Mouse (Mus musculus) CH12.LX (cell line): Measurements from ENCODE around the gene Dph2. TPM values are rescaled to one million over a fixed set of nuclear protein-coding genes. Genes with fewer than 3 reads are reported as not detected.
A peak's percentile ranks its signal among the peaks of the same experiment; 100 is the strongest.

ENCODE experiments used
- DNase-seq: peaks from one replicate; pipeline ENCODE4 v3.0.0-alpha.2; 2013; ENCODE audit errors: extremely low read depth
- H3K27ac ChIP-seq: 2 replicates; pipeline ENCODE4 v1.5.1; 2012; ENCODE audit warnings: low read depth, mild to moderate bottlenecking, control low read depth, moderate library complexity; ENCODE audit not compliant: insufficient read depth
- H3K27me3 ChIP-seq: replicated peaks from 2 replicates; pipeline ENCODE3; 2012; ENCODE audit warnings: inconsistent platforms
- H3K36me3 ChIP-seq, 2 experiments: replicated peaks in 1 of 2; 2 replicates each; pipeline versions ENCODE3 to v1.6.1; 2012; ENCODE audit warnings: inconsistent platforms in 1 of 2, low read length in 1 of 2, mild to moderate bottlenecking in 1 of 2, mixed read lengths in 1 of 2, moderate library complexity in 1 of 2; ENCODE audit not compliant: control insufficient read depth in 1 of 2, insufficient read depth in 1 of 2
- H3K4me1 ChIP-seq, 2 experiments: 2 replicates each; pipeline ENCODE4 v1.6.1; 2012; ENCODE audit warnings: inconsistent platforms in 1 of 2, moderate library complexity in 1 of 2; ENCODE audit not compliant: insufficient read depth in 2 of 2, control insufficient read depth in 1 of 2
- H3K4me2 ChIP-seq: 2 replicates; pipeline ENCODE4 v1.6.1; 2012; ENCODE audit warnings: low read depth, mild to moderate bottlenecking, control low read depth; ENCODE audit not compliant: poor library complexity, insufficient read depth, severe bottlenecking
- H3K4me3 ChIP-seq, 3 experiments: fragments of 150-350 bp in 1 of 3; sonication (generic) in 1 of 3; replicated peaks in 1 of 3; 2 replicates each; pipeline versions ENCODE3 to v1.5.1; 2011 to 2012; ENCODE audit warnings: low read depth in 2 of 3, low read length in 2 of 3, mild to moderate bottlenecking in 2 of 3, moderate library complexity in 2 of 3, control low read depth in 1 of 3, improper control_type of control experiment in 1 of 3, inconsistent platforms in 1 of 3, mixed read lengths in 1 of 3; ENCODE audit not compliant: poor library complexity in 1 of 3
- H3K79me2 ChIP-seq: replicated peaks from 2 replicates; pipeline ENCODE4 v1.6.1; 2012; ENCODE audit warnings: mild to moderate bottlenecking, moderate library complexity; ENCODE audit not compliant: control insufficient read depth, poor library complexity, insufficient read depth, severe bottlenecking; ENCODE audit errors: extremely low read depth
- H3K9ac ChIP-seq: 2 replicates; pipeline ENCODE4 v1.6.1; 2012; ENCODE audit warnings: low read depth, mild to moderate bottlenecking, control low read depth, moderate library complexity; ENCODE audit not compliant: insufficient read depth
- H3K9me3 ChIP-seq: replicated peaks from 2 replicates; pipeline ENCODE3; 2012; ENCODE audit warnings: low read length, inconsistent platforms, mixed read lengths
- BHLHE40 ChIP-seq: IDR thresholded peaks from 2 replicates; pipeline ENCODE4 v1.6.1; 2011; ENCODE audit warnings: mild to moderate bottlenecking, low read depth, low read length, improper control_type of control experiment
- CHD1 ChIP-seq: IDR thresholded peaks from 2 replicates; pipeline ENCODE4 v1.6.1; 2012; ENCODE audit warnings: low read depth, low read length, improper control_type of control experiment, inconsistent platforms
- CHD2 ChIP-seq: IDR thresholded peaks from 2 replicates; pipeline ENCODE4 v1.6.1; 2011; ENCODE audit warnings: low read length, improper control_type of control experiment
- CTCF ChIP-seq, 2 experiments: IDR thresholded peaks in 1 of 2; conservative IDR thresholded peaks in 1 of 2; 2 replicates each; pipeline ENCODE4 v1.5.1; 2011 to 2012; ENCODE audit warnings: low read depth in 2 of 2, low read length in 2 of 2, improper control_type of control experiment in 1 of 2, inconsistent platforms in 1 of 2, mild to moderate bottlenecking in 1 of 2, moderate library complexity in 1 of 2
- EP300 ChIP-seq: IDR thresholded peaks from 2 replicates; pipeline ENCODE4 v1.6.1; 2011; ENCODE audit warnings: low read length, improper control_type of control experiment
- GABPA ChIP-seq: IDR thresholded peaks from 2 replicates; pipeline ENCODE4 v1.6.1; 2012; ENCODE audit warnings: low read depth, low read length, improper control_type of control experiment, inconsistent platforms; ENCODE audit not compliant: insufficient replicate concordance
- IRF4 ChIP-seq: IDR thresholded peaks from 2 replicates; pipeline ENCODE4 v1.6.1; 2014; ENCODE audit warnings: low read depth, mild to moderate bottlenecking, inconsistent platforms, low read length, improper control_type of control experiment
- JUN ChIP-seq: IDR thresholded peaks from 2 replicates; pipeline ENCODE4 v1.6.1; 2011; ENCODE audit warnings: low read depth, mild to moderate bottlenecking, low read length, improper control_type of control experiment, moderate library complexity; ENCODE audit not compliant: insufficient read depth
- JUND ChIP-seq: conservative IDR thresholded peaks from 2 replicates; pipeline ENCODE4 v1.6.1; 2011; ENCODE audit warnings: low read depth, low read length, improper control_type of control experiment
- KAT2A ChIP-seq: IDR thresholded peaks from 2 replicates; pipeline ENCODE4 v1.6.1; 2012; ENCODE audit warnings: low read length, improper control_type of control experiment, inconsistent platforms; ENCODE audit not compliant: insufficient replicate concordance
- MAFK ChIP-seq: IDR thresholded peaks from 2 replicates; pipeline ENCODE4 v1.6.1; 2011; ENCODE audit warnings: low read length, improper control_type of control experiment; ENCODE audit not compliant: insufficient replicate concordance
- MAZ ChIP-seq: IDR thresholded peaks from 2 replicates; pipeline ENCODE4 v1.6.1; 2012; ENCODE audit warnings: low read depth, mild to moderate bottlenecking, inconsistent platforms, low read length, improper control_type of control experiment, moderate library complexity
- MEF2A ChIP-seq: IDR thresholded peaks from 2 replicates; pipeline ENCODE4 v1.6.1; 2014; ENCODE audit warnings: low read depth, mild to moderate bottlenecking, inconsistent platforms, low read length, improper control_type of control experiment, borderline replicate concordance
- MYC ChIP-seq: IDR thresholded peaks from 2 replicates; pipeline ENCODE4 v1.6.1; 2011; ENCODE audit warnings: low read depth, mild to moderate bottlenecking, improper control_type of control experiment, low read length
- NELFE ChIP-seq: IDR thresholded peaks from 2 replicates; pipeline ENCODE4 v1.6.1; 2011; ENCODE audit warnings: low read depth, low read length, improper control_type of control experiment
- PAX5 ChIP-seq: IDR thresholded peaks from 2 replicates; pipeline ENCODE4 v1.6.1; 2012; ENCODE audit warnings: low read length, inconsistent platforms, mixed read lengths
- POLR2AphosphoS2 ChIP-seq: IDR thresholded peaks from 2 replicates; pipeline ENCODE4 v1.6.1; 2011; ENCODE audit warnings: low read depth, low read length, improper control_type of control experiment
- RAD21 ChIP-seq: IDR thresholded peaks from 2 replicates; pipeline ENCODE4 v1.6.1; 2011; ENCODE audit warnings: low read depth, mild to moderate bottlenecking, low read length, improper control_type of control experiment, moderate library complexity
- SIN3A ChIP-seq: IDR thresholded peaks from 2 replicates; pipeline ENCODE4 v1.6.1; 2012; ENCODE audit warnings: low read length, improper control_type of control experiment, inconsistent platforms
- SMC3 ChIP-seq: IDR thresholded peaks from 2 replicates; pipeline ENCODE4 v1.6.1; 2011; ENCODE audit warnings: low read depth, low read length, improper control_type of control experiment
- TBP ChIP-seq: conservative IDR thresholded peaks from 2 replicates; pipeline ENCODE4 v1.6.1; 2011; ENCODE audit warnings: low read depth, low read length, improper control_type of control experiment
- TCF12 ChIP-seq: IDR thresholded peaks from 2 replicates; pipeline ENCODE4 v1.6.1; 2014; ENCODE audit warnings: low read depth, mild to moderate bottlenecking, inconsistent platforms, low read length, improper control_type of control experiment
- UBTF ChIP-seq: IDR thresholded peaks from 2 replicates; pipeline ENCODE4 v1.6.1; 2012; ENCODE audit warnings: low read depth, mild to moderate bottlenecking, inconsistent platforms, low read length, improper control_type of control experiment, moderate library complexity
- USF1 ChIP-seq: IDR thresholded peaks from 2 replicates; pipeline ENCODE4 v1.6.1; 2014; ENCODE audit warnings: low read depth, mild to moderate bottlenecking, inconsistent platforms, low read length, improper control_type of control experiment
- ZKSCAN1 ChIP-seq: IDR thresholded peaks from 2 replicates; pipeline ENCODE4 v1.6.1; 2012; ENCODE audit warnings: low read depth, inconsistent platforms, low read length, improper control_type of control experiment, borderline replicate concordance
- ZNF384 ChIP-seq: IDR thresholded peaks from 2 replicates; pipeline ENCODE4 v1.6.1; 2012; ENCODE audit warnings: low read depth, low read length, improper control_type of control experiment, inconsistent platforms
- dilution Hi-C: fragments of 300-500 bp; cut with MboI; formaldehyde crosslinking; loops from 2 replicates; pipeline ENCODE4 v1.14.3; 2020; ENCODE audit warnings: low sequenced_read_pairs; ENCODE audit not compliant: extremely low pct_unique_long_range_greater_than_20kb, extremely low pct_ligation_motif_present
- in situ Hi-C: fragments of 300-500 bp; cut with MboI; formaldehyde crosslinking; loops from 3 replicates; pipeline ENCODE4 v1.14.3; 2019; ENCODE audit warnings: low sequenced_read_pairs, low pct_ligation_motif_present, low pct_unique_long_range_greater_than_20kb, mixed read lengths
- polyA plus RNA-seq: library from polyadenylated mRNA; unstranded; fragments of >175 nt; gene quantifications from 2 replicates; pipeline ENCODE4 v1.2.1, GENCODE M21; 2012; ENCODE audit warnings: low read depth; ENCODE audit not compliant: insufficient read length
- total RNA-seq, 2 experiments: library from RNA; depleted of rRNA; stranded (reverse); fragments of 300-350 nt in 1 of 2; fragments of >200 nt in 1 of 2; gene quantifications; 2 replicates each; pipeline ENCODE4 v1.2.3; 2012 to 2014

The Dph2 gene
- total and polyA plus RNA-seq, 3 experiments, result 19.8 to 21.5 (median 20.8) TPM

DNA sequence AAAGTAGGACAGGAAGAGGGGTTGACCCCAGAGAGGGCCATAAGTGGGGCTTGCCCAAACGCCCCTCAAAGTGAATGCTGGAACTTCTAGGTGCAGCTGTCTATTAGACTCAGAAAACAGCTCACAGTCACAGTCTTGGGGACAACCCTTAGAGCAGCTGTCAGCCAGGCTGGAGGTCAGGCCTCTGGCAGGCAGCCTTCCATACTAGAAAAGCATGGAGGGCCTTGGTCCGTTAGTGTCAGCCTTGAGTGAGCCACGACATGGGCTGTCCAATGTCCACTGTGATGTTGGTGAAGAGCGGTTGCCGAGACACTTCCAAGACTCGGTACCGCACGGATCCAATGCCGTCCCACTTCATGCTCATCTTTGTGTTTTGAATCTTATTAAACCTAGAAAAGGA is 18.2 kb downstream of the Dph2 start:
- in situ Hi-C loops, result no loop called here
- Histone ChIP-seq H3K9me3 (no peaks in the 10 kb centered on the region), H3K4me3 (no peak overlapping the region), H3K36me3 (peaks cover 7 to 88% of the 10 kb centered on the region in 2 experiments), H3K27me3 (no peaks in the 10 kb centered on the region), H3K4me1 (0 out of 4 replicates have a peak, but pooled peaks cover 0 to 4% of the 10 kb centered on the region in 2 experiments), H3K4me2 (no peak overlapping the region), H3K79me2 (no peaks in the 10 kb centered on the region), H3K9ac (no peak overlapping the region), H3K27ac (no peak overlapping the region)
- no peak for DNase-seq
- dilution Hi-C loops, result no loop called here
- no peak for TF ChIP-seq EP300
- TF ChIP-seq MYC, result no peak
- TF ChIP-seq UBTF, result no peak
- no peak for TF ChIP-seq MAFK
- no peak for TF ChIP-seq GABPA
- TF ChIP-seq IRF4, result no peak
- no peak for TF ChIP-seq MEF2A
- no peak for TF ChIP-seq SMC3
- TF ChIP-seq NELFE, result no peak
- TF ChIP-seq JUND, result no peak
- no peak for TF ChIP-seq SIN3A
- TF ChIP-seq PAX5, result no peak
- TF ChIP-seq CHD2, result no peak
- TF ChIP-seq CHD1, result no peak
- no peak for TF ChIP-seq BHLHE40
- TF ChIP-seq TBP, result no peak
- TF ChIP-seq POLR2AphosphoS2, result no peak
- TF ChIP-seq USF1, result no peak
- no peak for TF ChIP-seq CTCF (conservative IDR thresholded peaks at IDR 0.05 in 1 of 2, IDR thresholded peaks at IDR 0.05 in 1 of 2; ENCODE audit: low read depth in 2 of 2, low read length in 2 of 2)
- no peak for TF ChIP-seq TCF12

DNA sequence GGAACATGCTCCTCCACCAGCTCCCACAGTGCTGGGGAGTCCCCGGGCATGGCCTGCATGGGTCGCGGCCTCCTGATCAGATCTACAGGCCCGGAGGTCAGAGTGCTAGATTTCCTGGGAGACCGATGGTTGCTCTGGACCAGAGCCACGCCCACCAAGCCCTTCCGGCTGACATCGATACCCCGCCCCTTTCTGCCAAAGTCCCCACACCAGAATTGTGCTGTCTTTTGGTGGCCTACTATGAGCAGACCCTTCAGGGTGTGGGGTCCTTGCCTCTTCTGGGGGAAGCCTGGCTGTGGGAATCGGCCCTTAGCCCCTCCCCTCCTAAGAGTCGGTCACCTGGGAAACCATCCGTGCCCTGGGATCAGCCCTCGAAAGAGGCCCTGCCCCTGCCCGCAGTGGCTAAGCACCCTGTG is 19.4 kb downstream of the Dph2 start, which contains the start of gene Ccdc24:
TSS of gene Ccdc24 (minus strand) at position 87 of the 416 bp plus-strand sequence.
- dilution Hi-C loops, result no loop called here
- no peak within 1 kb of the TSS for H3K27ac ChIP-seq
- H3K9ac ChIP-seq, result no peak within 1 kb of the TSS
- no peaks in the 10 kb centered on the region for H3K9me3 ChIP-seq
- H3K27me3 ChIP-seq, result no peaks in the 10 kb centered on the region
- no peaks in the 10 kb centered on the region for H3K79me2 ChIP-seq
- in situ Hi-C loops, result no loop called here
- no peak for DNase-seq
- H3K4me2 ChIP-seq, result peak within 1 kb of the TSS; percentile 44; the same call in 1 of the 2 replicates
- peaks cover 15 to 90% of the 10 kb centered on the region in 2 experiments for H3K36me3 ChIP-seq
- no peak for TF ChIP-seq RAD21
- no peak for TF ChIP-seq ZNF384
- no peak for TF ChIP-seq JUN
- no peak for TF ChIP-seq PAX5
- no peak for TF ChIP-seq IRF4
- no peak for TF ChIP-seq ZKSCAN1
- no peak for TF ChIP-seq NELFE
- TF ChIP-seq CTCF (conservative IDR thresholded peaks at IDR 0.05 in 1 of 2, IDR thresholded peaks at IDR 0.05 in 1 of 2; ENCODE audit: low read depth in 2 of 2, low read length in 2 of 2), result no peak
- TF ChIP-seq CHD1, result no peak
- no peak for TF ChIP-seq TBP
- no peak for TF ChIP-seq KAT2A
- no peak for TF ChIP-seq MAZ
- no peak for TF ChIP-seq SIN3A
- H3K4me3 ChIP-seq, result no peak within 1 kb of the TSS
- H3K4me1 ChIP-seq, result 0 out of 4 replicates have a peak, but pooled peaks cover 0 to 4% of the 10 kb centered on the region in 2 experiments
